Mouse (Mus musculus): ENCODE data around the gene Gm5737. TPM values are rescaled to one million over a fixed set of nuclear protein-coding genes. Genes with fewer than 3 reads are reported as not detected.

The Gm5737 gene
- polyA plus RNA-seq (2015; fragmentation: Nextera tagmentation; extraction: Ambion mirVana): not detected in 2 replicates

DNA sequence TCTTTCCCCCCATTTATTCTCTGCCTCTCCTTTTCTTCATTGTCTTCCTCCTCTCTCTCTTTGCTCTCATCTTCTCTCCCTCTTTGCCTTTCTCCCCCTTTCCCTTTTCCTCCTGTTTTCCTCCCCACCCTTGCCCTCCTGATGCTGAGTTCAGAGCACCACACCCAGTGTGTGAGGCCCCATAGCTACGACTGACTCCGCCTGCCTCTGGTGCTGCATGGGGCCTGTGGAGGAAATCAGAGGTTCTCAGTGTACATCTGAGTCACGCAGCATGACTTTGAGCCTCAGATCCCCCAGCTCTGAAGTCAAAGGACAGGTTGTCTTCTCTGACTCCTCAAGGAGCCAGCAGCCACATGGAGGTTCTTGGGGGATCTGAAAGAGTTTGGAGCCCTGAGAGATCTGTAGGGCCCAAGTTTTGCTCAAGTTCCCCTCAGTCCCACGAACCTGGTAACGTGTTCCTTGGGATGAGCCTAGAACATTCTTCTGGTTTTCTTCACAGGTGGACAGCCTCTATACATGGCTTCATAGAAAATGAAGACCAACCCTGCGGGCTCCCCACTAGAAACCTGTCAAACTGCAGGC, at the start of gene Gm5737:
Gene Gm5737 (plus strand): TSS at position 532 of the 582 bp plus-strand sequence.

GRCm38 (mm10) chr7:120842345-120843036, 30.3 kb downstream of the Gm5737 start, which contains the start of gene Eef2k:
Gene Eef2k, plus strand, starts transcription at chr7:120842831.

Other genes with a start within 250 kb of the Gm5737 start
- gene Uqcrc2, start 177.2 kb upstream of the Gm5737 start, polyA plus RNA-seq (2015; fragmentation: Nextera tagmentation; extraction: Ambion mirVana): 146 and 168 TPM in 2 replicates
- 0.12 and 0.23 TPM in 2 replicates for gene Pdzd9, start 142.0 kb upstream of the Gm5737 start, polyA plus RNA-seq (2015; fragmentation: Nextera tagmentation; extraction: Ambion mirVana)
- 10.4 and 11.0 TPM in 2 replicates for gene Mosmo, start 134.7 kb upstream of the Gm5737 start, polyA plus RNA-seq (2015; fragmentation: Nextera tagmentation; extraction: Ambion mirVana)
- gene Vwa3a, start 73.0 kb upstream of the Gm5737 start, polyA plus RNA-seq (2015; fragmentation: Nextera tagmentation; extraction: Ambion mirVana): 0.19 and 0.28 TPM in 2 replicates
- 67.5 and 82.6 TPM in 2 replicates for gene Eef2k, start 30.5 kb downstream of the Gm5737 start, polyA plus RNA-seq (2015; fragmentation: Nextera tagmentation; extraction: Ambion mirVana)
- gene Polr3e, start 105.4 kb downstream of the Gm5737 start, polyA plus RNA-seq (2015; fragmentation: Nextera tagmentation; extraction: Ambion mirVana): 17.8 and 19.1 TPM in 2 replicates
- gene Cdr2, start 169.9 kb downstream of the Gm5737 start, polyA plus RNA-seq (2015; fragmentation: Nextera tagmentation; extraction: Ambion mirVana): 16.9 and 21.1 TPM in 2 replicates
- gene Mfsd13b, start 170.1 kb downstream of the Gm5737 start, polyA plus RNA-seq (2015; fragmentation: Nextera tagmentation; extraction: Ambion mirVana): 0.59 and 0.92 TPM in 2 replicates
- 80.5 and 90.2 TPM in 2 replicates for gene Mettl9, start 222.1 kb downstream of the Gm5737 start, polyA plus RNA-seq (2015; fragmentation: Nextera tagmentation; extraction: Ambion mirVana)

Measured in urinary bladder, postnatal 0 days (tissue).